Mouse (Mus musculus): ENCODE results near the gene Spon2.

GRCm38 (mm10) chr5:33222841-33223744, 4.8 kb upstream of the Spon2 start:
- TF ChIP-seq CTCF (IDR thresholded peaks at IDR 0.05; ENCODE audit: control insufficient read depth, insufficient read depth, insufficient replicate concordance, low read depth, low read length) (no peak), POLR2A (IDR thresholded peaks at IDR 0.05; ENCODE audit: control insufficient read depth, low read depth, low read length) (no peak)
